Mouse (Mus musculus) intestine, postnatal 0 days (tissue): ENCODE measurements around the gene Arid4a. TPM values are rescaled to one million over a fixed set of nuclear protein-coding genes. Genes with fewer than 3 reads are reported as not detected.
A peak's percentile ranks its signal among the peaks of the same experiment; 100 is the strongest.

Source experiments
- ATAC-seq: fragments of 200-750 bp; cut with Nextera tagmentation; 2 replicates; pipeline ENCODE4 v1.8.0; 2017; ENCODE audit warnings: mild to moderate bottlenecking, moderate TSS enrichment, moderate library complexity
- H3K27ac ChIP-seq: fragments of 300-500 bp; sonication (generic); 2 replicates; pipeline ENCODE4 v1.5.1; 2014; ENCODE audit warnings: mild to moderate bottlenecking, low read depth, low read length, moderate library complexity
- H3K27me3 ChIP-seq: fragments of 300-500 bp; sonication (generic); replicated peaks from 2 replicates; pipeline ENCODE4 v1.6.1; 2014; ENCODE audit warnings: low read length, mixed read lengths; ENCODE audit not compliant: control insufficient read depth, insufficient read depth
- H3K36me3 ChIP-seq: fragments of 300-500 bp; sonication (generic); 2 replicates; pipeline ENCODE4 v1.6.1; 2014; ENCODE audit warnings: mild to moderate bottlenecking, moderate library complexity; ENCODE audit not compliant: control insufficient read depth, insufficient read depth
- H3K4me1 ChIP-seq: fragments of 300-500 bp; sonication (generic); replicated peaks from 2 replicates; pipeline ENCODE4 v1.6.1; 2014; ENCODE audit warnings: antibody characterized with exemption, low read length, mixed read lengths; ENCODE audit not compliant: control insufficient read depth, insufficient read depth
- H3K4me2 ChIP-seq: fragments of 300-500 bp; sonication (generic); replicated peaks from 2 replicates; pipeline ENCODE4 v1.6.1; 2014; ENCODE audit warnings: low read depth, mild to moderate bottlenecking, moderate library complexity
- H3K4me3 ChIP-seq: fragments of 300-500 bp; sonication (generic); 2 replicates; pipeline ENCODE4 v1.5.1; 2014; ENCODE audit warnings: low read depth, low read length
- H3K9ac ChIP-seq: fragments of 300-500 bp; sonication (generic); 2 replicates; pipeline ENCODE4 v1.6.1; 2014; ENCODE audit warnings: mild to moderate bottlenecking, low read depth, low read length
- H3K9me3 ChIP-seq: fragments of 300-500 bp; sonication (generic); 2 replicates; pipeline ENCODE4 v1.6.1; 2016; ENCODE audit warnings: mixed run types; ENCODE audit not compliant: control insufficient read depth
- CTCF ChIP-seq: sonication (generic); IDR thresholded peaks from 2 replicates; pipeline ENCODE4 v1.5.1; 2016; ENCODE audit warnings: low read depth, mild to moderate bottlenecking, control low read depth, antibody characterized with exemption, moderate library complexity
- WGBS: fragments of 180-500 bp; shearing (Covaris S2); extraction: QIAGEN DNeasy Blood & Tissue Kit; methylation state at CpG from one replicate; pipeline ENCODE4 v1.1.7; 2014; 5-methylcytosine and 5-hydroxymethylcytosine counted together
- polyA plus RNA-seq: library from polyadenylated mRNA; unstranded; fragments of >200 nt; fragmentation: Nextera tagmentation; extraction: Ambion mirVana; gene quantifications from 2 replicates; pipeline ENCODE4 v1.2.1, GENCODE M21; 2015

Gene Arid4a
- polyA plus RNA-seq, 1 experiment from 2014 or later: 23.2 TPM

DNA sequence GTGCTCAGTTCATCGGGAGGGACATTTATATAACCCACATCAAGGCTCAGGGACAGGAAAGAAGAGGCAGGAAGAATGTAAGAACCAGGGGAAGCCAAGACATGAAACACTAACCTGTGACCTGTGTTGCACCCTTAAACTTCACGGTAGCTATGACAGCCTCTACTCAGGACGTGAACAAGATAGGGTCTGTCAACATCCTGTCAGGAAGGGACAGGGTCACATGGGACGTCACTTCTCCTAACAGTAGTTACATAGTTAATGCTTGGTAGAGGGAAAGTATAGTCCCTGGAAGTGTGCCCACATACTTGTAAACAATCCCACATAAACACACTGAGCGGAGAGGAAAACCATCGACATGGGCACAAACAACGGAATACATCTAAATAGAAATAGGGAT, 8.9 kb upstream of the Arid4a start:
- Histone ChIP-seq H3K36me3 (peaks cover 50% of the 10 kb centered on the region), H3K27ac (no peak overlapping the region; the same call in 1 of the 2 replicates), H3K4me1 (no peaks in the 10 kb centered on the region), H3K4me3 (no peak overlapping the region), H3K9me3 (no peaks in the 10 kb centered on the region), H3K27me3 (no peaks in the 10 kb centered on the region), H3K9ac (no peak overlapping the region), H3K4me2 (no peak overlapping the region)
- ATAC-seq: no peak
- WGBS: 59% methylated on average over 7 of the region's 7 CpGs
- TF ChIP-seq CTCF: no peak

DNA sequence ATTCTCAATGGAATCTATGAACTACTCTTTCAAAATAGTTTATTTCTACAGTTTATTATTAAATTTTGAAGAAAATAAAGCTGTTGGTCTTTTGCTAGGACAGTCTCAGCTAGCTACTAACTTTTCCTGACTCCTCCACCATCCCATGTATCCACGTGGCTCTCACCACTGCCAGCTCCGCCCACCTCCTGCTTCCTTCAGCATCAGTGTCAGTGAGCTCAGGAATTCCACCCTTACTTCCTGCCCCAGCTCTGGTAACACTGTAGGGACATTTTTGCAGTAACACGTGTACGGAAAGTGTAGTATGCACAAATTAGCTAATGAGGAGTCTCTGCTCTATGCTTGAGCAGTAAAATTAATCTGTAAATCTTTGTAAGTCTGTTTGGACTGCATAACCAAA, 6.0 kb upstream of the Arid4a start:
- Histone ChIP-seq H3K4me1 (no peaks in the 10 kb centered on the region), H3K4me3 (no peak overlapping the region), H3K9ac (no peak overlapping the region), H3K36me3 (peaks cover 42% of the 10 kb centered on the region), H3K27me3 (no peaks in the 10 kb centered on the region), H3K4me2 (no peak overlapping the region), H3K9me3 (no peaks in the 10 kb centered on the region), H3K27ac (no peak overlapping the region)
- TF ChIP-seq CTCF: no peak
- 46% methylated on average over 4 of the region's 4 CpGs for WGBS
- ATAC-seq: no peak

DNA sequence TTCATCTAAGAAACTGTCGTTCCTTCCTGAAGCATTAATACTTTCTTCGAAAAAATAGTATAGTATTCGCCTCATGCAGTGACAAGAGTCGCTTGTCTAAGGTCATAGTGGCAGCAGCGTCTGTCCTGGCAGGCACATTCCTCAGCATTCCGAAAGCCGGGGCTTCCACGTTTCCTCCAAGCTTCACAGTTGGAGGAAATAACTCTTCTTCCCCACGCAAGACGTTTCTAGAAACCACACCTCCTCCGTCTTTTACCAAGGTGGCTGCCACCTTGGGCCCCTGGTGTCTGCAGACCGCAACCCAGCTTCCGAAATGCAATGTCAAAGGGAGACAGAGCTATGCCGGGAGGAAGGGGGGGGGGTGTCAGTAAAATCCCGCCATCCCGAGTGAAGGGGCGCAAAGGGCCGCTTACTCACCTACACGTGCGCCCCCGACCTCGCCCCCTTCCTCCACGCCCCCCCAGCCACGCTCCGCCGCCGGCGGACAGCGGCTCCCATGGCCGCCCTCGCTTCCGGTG, 886 bp upstream of the Arid4a start:
- WGBS: under 1% methylated on average over 32 of the region's 32 CpGs
- no peaks in the 10 kb centered on the region for H3K9me3 ChIP-seq
- peak overlapping the region; percentile 80 for H3K9ac ChIP-seq
- peak overlapping the region; percentile 94 for H3K27ac ChIP-seq
- no peaks in the 10 kb centered on the region for H3K4me1 ChIP-seq
- peaks cover 12% of the 10 kb centered on the region for H3K36me3 ChIP-seq
- TF ChIP-seq CTCF: no peak
- H3K4me2 ChIP-seq: peak overlapping the region; percentile 74
- peak overlapping the region; percentile 95 for H3K4me3 ChIP-seq
- peak; percentile 73 for ATAC-seq
- no peaks in the 10 kb centered on the region for H3K27me3 ChIP-seq

DNA sequence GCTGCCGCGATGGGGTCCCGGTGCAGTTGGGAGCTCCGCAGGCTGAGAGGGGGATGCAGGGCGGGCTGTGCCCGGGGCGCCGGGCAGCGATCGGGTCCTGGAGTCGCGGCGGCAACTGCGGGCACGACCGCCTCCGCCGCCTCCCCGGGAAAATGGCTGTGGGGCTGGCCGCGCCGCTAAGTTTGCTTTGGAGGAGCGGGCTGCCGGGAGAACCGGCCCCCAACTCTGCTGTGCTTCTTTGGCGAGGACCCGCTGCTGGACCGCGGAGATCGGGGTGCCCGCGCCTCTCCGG, 367 bp downstream of the Arid4a start:
- Histone ChIP-seq H3K4me3 (peak overlapping the region; percentile 98), H3K27ac (peak overlapping the region; percentile 98), H3K36me3 (peaks cover 18% of the 10 kb centered on the region), H3K27me3 (no peaks in the 10 kb centered on the region), H3K4me2 (peak overlapping the region; percentile 79), H3K9ac (peak overlapping the region; percentile 96), H3K4me1 (no peaks in the 10 kb centered on the region), H3K9me3 (no peaks in the 10 kb centered on the region)
- TF ChIP-seq CTCF: no peak
- no peak for ATAC-seq
- 2% methylated on average over 15 of the region's 33 CpGs for WGBS

DNA sequence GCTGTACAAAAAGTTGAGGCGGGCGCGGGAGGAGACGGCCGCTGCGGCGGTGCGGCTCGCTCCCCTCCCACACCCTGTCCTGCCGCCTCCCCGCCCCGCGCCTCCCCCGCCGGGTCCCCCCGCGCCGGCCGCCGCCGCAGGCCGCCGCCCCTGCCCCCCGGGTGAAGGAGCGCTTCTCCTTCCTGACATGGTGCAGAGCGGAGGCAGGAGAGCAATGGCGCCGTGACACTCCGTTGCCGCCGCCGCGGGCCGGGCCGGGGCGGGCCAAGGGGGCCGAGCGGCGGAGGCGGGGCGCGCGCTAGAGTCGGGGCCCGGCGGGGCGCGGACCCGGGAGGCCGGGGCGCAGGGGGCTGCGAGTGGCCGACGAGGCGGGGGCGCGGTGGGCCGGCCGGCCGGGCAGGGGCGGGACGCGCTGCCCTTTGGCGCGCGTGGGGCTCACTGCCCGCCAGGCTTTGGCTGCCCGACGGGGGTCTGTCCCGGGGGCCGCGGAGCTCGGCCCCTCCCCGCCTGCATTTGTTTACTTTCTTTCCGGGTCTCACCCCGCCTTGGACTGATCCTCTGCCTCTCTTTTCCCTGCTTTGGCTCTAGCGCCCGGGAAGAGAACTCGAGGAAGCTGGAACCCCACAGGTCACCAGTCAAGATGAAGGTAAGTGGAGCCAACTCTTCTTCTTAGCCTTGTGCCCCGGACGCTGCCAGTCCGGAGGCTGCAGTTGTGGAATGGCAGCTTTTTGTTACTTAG, 882 bp downstream of the Arid4a start:
- Histone ChIP-seq H3K4me3 (peak overlapping the region; percentile 98), H3K9me3 (no peaks in the 10 kb centered on the region), H3K36me3 (peaks cover 22% of the 10 kb centered on the region), H3K4me2 (peak overlapping the region; percentile 79), H3K4me1 (no peaks in the 10 kb centered on the region), H3K9ac (peak overlapping the region; percentile 96), H3K27me3 (no peaks in the 10 kb centered on the region), H3K27ac (peak overlapping the region; percentile 98)
- WGBS: 1% methylated on average over 46 of the region's 82 CpGs
- ATAC-seq: peak; percentile 14; the same call in 1 of the 2 replicates
- no peak for TF ChIP-seq CTCF

DNA sequence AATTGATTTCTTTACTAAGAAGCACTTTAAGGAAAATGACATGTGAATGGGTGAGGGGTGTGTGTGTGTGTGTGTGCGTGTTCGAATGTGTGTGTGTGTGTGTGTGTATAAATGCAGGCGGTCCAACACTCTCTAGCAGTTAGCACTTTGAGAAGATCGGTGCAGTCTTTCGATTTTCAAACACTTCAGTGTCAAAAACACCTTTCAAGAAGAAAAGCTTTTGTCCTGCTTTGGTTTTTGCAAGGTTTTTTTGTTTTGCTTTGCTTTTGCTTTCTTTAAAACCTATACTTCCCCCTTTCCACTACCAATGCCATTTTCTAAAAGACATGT, 1.4 kb downstream of the Arid4a start:
- peaks cover 22% of the 10 kb centered on the region for H3K36me3 ChIP-seq
- peak overlapping the region; percentile 79 for H3K4me2 ChIP-seq
- no peaks in the 10 kb centered on the region for H3K9me3 ChIP-seq
- no peak for ATAC-seq
- peak overlapping the region; percentile 98 for H3K27ac ChIP-seq
- no peaks in the 10 kb centered on the region for H3K27me3 ChIP-seq
- WGBS: 4% methylated on average over 5 of the region's 5 CpGs
- TF ChIP-seq CTCF: no peak
- peak overlapping the region; percentile 96 for H3K9ac ChIP-seq
- no peaks in the 10 kb centered on the region for H3K4me1 ChIP-seq
- peak overlapping the region; percentile 98 for H3K4me3 ChIP-seq
